Mouse (Mus musculus) lung, embryonic 16.5 days (tissue): ENCODE data around the gene Asic5. TPM values are rescaled to one million over a fixed set of nuclear protein-coding genes. Genes with fewer than 3 reads are reported as not detected.

Experiments
- ATAC-seq: fragments of 200-750 bp; cut with Nextera tagmentation; 2 replicates; pipeline ENCODE4 v1.8.0; 2017; ENCODE audit warnings: low read depth, mild to moderate bottlenecking, moderate library complexity
- H3K27ac ChIP-seq: fragments of 300-500 bp; sonication (generic); 2 replicates; pipeline ENCODE4 v1.5.1; 2014; ENCODE audit warnings: mild to moderate bottlenecking, control low read depth, low read length
- H3K27me3 ChIP-seq: fragments of 300-500 bp; sonication (generic); 2 replicates; pipeline ENCODE4 v1.6.1; 2014; ENCODE audit warnings: low read depth, low read length, mixed read lengths; ENCODE audit not compliant: control insufficient read depth, insufficient read depth
- H3K36me3 ChIP-seq: fragments of 300-500 bp; sonication (generic); 2 replicates; pipeline ENCODE4 v1.6.1; 2014; ENCODE audit warnings: low read length; ENCODE audit not compliant: control insufficient read depth, insufficient read depth
- H3K4me1 ChIP-seq: fragments of 300-500 bp; sonication (generic); replicated peaks from 2 replicates; pipeline ENCODE4 v1.6.1; 2014; ENCODE audit warnings: low read length, mixed read lengths; ENCODE audit not compliant: control insufficient read depth, insufficient read depth
- H3K4me2 ChIP-seq: fragments of 300-500 bp; sonication (generic); 2 replicates; pipeline ENCODE4 v1.6.1; 2014; ENCODE audit warnings: low read depth, low read length, control low read depth
- H3K4me3 ChIP-seq: fragments of 300-500 bp; sonication (generic); 2 replicates; pipeline ENCODE4 v1.5.1; 2014; ENCODE audit warnings: mild to moderate bottlenecking, low read length, control low read depth
- H3K9ac ChIP-seq: fragments of 300-500 bp; sonication (generic); 2 replicates; pipeline ENCODE4 v1.6.1; 2014; ENCODE audit warnings: low read length, control low read depth
- H3K9me3 ChIP-seq: fragments of 300-500 bp; sonication (generic); 2 replicates; pipeline ENCODE4 v1.6.1; 2016; ENCODE audit warnings: low read length; ENCODE audit not compliant: control insufficient read depth
- WGBS: fragments of 180-500 bp; shearing (Covaris S2); extraction: QIAGEN DNeasy Blood & Tissue Kit; methylation state at CpG from one replicate; pipeline ENCODE4 v1.1.7; 2014; 5-methylcytosine and 5-hydroxymethylcytosine counted together
- polyA plus RNA-seq: library from polyadenylated mRNA; unstranded; fragments of >200 nt; fragmentation: Nextera tagmentation; extraction: Ambion mirVana; gene quantifications from 2 replicates; pipeline ENCODE4 v1.2.1, GENCODE M21; 2015

Asic5 gene
- polyA plus RNA-seq, 1 experiment from 2014 or later = not detected

GRCm38 (mm10) chr3:81961336-81961735 is 20.8 kb upstream of the Asic5 start:
- Histone ChIP-seq H3K27me3 (no peaks in the 10 kb centered on the region), H3K4me3 (no peak overlapping the region), H3K9ac (no peak overlapping the region), H3K27ac (no peak overlapping the region), H3K36me3 (no peaks in the 10 kb centered on the region), H3K4me2 (no peak overlapping the region), H3K9me3 (no peaks in the 10 kb centered on the region), H3K4me1 (no peaks in the 10 kb centered on the region)
- ATAC-seq = no peak
- 70% methylated on average over 5 of the region's 5 CpGs for WGBS

DNA sequence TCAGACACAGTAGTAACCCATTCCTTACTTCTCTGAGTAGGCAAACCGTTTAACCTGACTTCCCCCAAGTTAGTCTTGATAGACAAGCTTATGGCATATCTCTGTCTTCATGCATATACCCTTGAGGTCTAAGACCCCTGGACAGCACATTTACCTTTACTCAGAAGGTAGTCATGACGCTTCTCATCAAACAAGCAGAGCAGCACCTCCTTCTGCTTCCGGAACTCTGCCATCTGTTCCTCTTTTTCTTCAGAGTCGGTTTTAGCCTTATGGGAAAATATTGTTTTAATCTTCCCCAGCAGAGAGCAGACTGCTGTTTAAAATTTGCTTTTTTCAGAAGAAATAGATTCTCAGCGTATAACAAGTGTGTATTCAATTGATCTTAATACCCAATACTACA is 18.3 kb upstream of the Asic5 start:
- no peak overlapping the region for H3K9ac ChIP-seq
- H3K4me1 ChIP-seq = no peaks in the 10 kb centered on the region
- 73% methylated on average over 5 of the region's 5 CpGs for WGBS
- no peak for ATAC-seq
- H3K27me3 ChIP-seq = no peaks in the 10 kb centered on the region
- no peaks in the 10 kb centered on the region for H3K36me3 ChIP-seq
- no peak overlapping the region for H3K27ac ChIP-seq
- H3K9me3 ChIP-seq = no peaks in the 10 kb centered on the region
- no peak overlapping the region for H3K4me3 ChIP-seq
- no peak overlapping the region for H3K4me2 ChIP-seq

GRCm38 (mm10) chr3:81964596-81964995 is 17.5 kb upstream of the Asic5 start:
- Histone ChIP-seq H3K27ac (no peak overlapping the region), H3K9ac (no peak overlapping the region), H3K27me3 (no peaks in the 10 kb centered on the region), H3K36me3 (no peaks in the 10 kb centered on the region), H3K9me3 (no peaks in the 10 kb centered on the region), H3K4me1 (no peaks in the 10 kb centered on the region), H3K4me3 (no peak overlapping the region), H3K4me2 (no peak overlapping the region)
- ATAC-seq = no peak
- 60% methylated on average over 3 of the region's 3 CpGs for WGBS

DNA sequence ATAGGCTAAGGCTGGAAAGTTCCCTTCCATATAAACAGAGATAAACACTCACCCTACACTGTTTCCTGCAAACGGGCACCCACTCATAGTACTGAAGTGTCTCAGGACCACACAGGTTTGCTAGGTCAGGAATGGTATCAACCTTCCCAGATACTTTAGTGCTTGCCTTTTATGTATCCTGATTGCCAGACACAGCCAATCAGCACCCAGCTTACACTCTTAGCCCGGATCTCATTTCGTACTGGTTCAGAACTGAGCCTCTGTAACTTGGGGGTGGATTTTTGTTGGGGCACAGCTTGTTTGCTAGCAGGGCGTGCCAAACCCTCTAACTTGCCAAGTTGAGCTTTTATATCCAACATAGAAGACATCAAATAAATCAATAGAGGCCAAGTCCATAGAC is 6.5 kb upstream of the Asic5 start:
- ATAC-seq = peak; percentile 54

GRCm38 (mm10) chr3:81976102-81976501 is 6.0 kb upstream of the Asic5 start, which contains the start of gene Tdo2:
TSS of gene Tdo2 (minus strand) at chr3:81976202.
- Histone ChIP-seq H3K27me3 (no peaks in the 10 kb centered on the region), H3K9me3 (no peaks in the 10 kb centered on the region), H3K27ac (no peak within 1 kb of the TSS), H3K4me3 (no peak within 1 kb of the TSS), H3K4me2 (no peak within 1 kb of the TSS), H3K9ac (no peak within 1 kb of the TSS), H3K36me3 (no peaks in the 10 kb centered on the region), H3K4me1 (peaks cover 3% of the 10 kb centered on the region; the same call in 1 of the 2 replicates)
- no peak for ATAC-seq

More for the DNA sequence above, 6.5 kb upstream of the Asic5 start:
- Histone ChIP-seq H3K36me3 (no peaks in the 10 kb centered on the region), H3K27ac (no peak overlapping the region), H3K9ac (no peak overlapping the region), H3K4me3 (no peak overlapping the region), H3K27me3 (no peaks in the 10 kb centered on the region), H3K9me3 (no peaks in the 10 kb centered on the region), H3K4me2 (no peak overlapping the region), H3K4me1 (peaks cover 3% of the 10 kb centered on the region; the same call in 1 of the 2 replicates)
- 25% methylated on average over 4 of the region's 4 CpGs for WGBS

GRCm38 (mm10) chr3:81981576-81981975 is 514 bp upstream of the Asic5 start:
- 52% methylated on average over 5 of the region's 5 CpGs for WGBS
- Histone ChIP-seq H3K9me3 (no peaks in the 10 kb centered on the region), H3K4me2 (no peak overlapping the region), H3K36me3 (no peaks in the 10 kb centered on the region), H3K27ac (no peak overlapping the region), H3K9ac (no peak overlapping the region), H3K27me3 (no peaks in the 10 kb centered on the region), H3K4me3 (no peak overlapping the region), H3K4me1 (no peaks in the 10 kb centered on the region)
- 0 out of 2 replicates have a peak, but pooled peaks have one; percentile 17 for ATAC-seq

DNA sequence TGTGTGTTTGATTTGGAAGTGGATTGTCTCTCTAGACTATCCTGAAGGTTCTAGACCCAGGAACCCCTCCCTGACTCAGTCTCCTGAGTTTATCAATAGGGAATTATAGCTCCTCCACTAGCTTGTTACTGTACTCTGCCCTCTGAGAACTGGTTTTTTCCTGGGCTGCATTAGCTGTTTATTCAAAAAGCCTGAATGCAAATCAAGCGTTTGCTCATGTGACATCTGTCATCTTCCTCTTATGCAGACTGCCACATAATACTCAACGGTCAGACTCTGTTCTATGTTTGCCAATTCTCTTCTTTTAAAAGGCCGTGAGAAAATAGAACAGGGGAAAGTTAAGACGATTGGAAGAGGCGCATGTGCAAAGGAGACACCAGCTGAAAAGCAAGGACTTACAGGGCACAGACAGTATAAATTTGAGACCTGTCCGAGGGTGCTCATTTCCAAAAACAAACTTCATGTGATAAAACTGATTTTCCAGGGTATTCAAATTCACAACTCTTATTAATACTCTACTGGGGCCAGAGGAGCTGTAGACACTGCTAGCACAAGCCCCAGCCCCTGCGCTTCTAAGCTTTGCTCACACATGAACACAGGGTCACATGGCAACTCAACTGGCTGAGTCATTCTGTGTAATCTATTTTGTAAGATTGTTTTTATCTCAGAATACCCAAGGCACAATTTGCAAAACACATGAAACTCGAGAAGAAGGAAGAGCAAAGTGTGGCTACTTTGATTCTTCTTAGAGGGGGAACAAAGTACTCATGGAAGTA is 1.2 kb downstream of the Asic5 start:
- no peaks in the 10 kb centered on the region for H3K27me3 ChIP-seq
- H3K27ac ChIP-seq = no peak overlapping the region
- H3K9ac ChIP-seq = no peak overlapping the region
- no peaks in the 10 kb centered on the region for H3K9me3 ChIP-seq
- no peak overlapping the region for H3K4me3 ChIP-seq
- WGBS = 70% methylated on average over 8 of the region's 8 CpGs
- H3K36me3 ChIP-seq = no peaks in the 10 kb centered on the region
- H3K4me2 ChIP-seq = no peak overlapping the region
- ATAC-seq = no peak
- H3K4me1 ChIP-seq = no peaks in the 10 kb centered on the region

GRCm38 (mm10) chr3:81985100-81985499 is 3.0 kb downstream of the Asic5 start:
- no peak for ATAC-seq
- no peak overlapping the region for H3K27ac ChIP-seq
- 57% methylated on average over 1 of the region's 1 CpGs for WGBS

GRCm38 (mm10) chr3:81986103-81986502 is 4.0 kb downstream of the Asic5 start:
- H3K27me3 ChIP-seq = no peaks in the 10 kb centered on the region
- H3K9ac ChIP-seq = no peak overlapping the region
- no peaks in the 10 kb centered on the region for H3K9me3 ChIP-seq
- no peak overlapping the region for H3K4me2 ChIP-seq
- H3K36me3 ChIP-seq = no peaks in the 10 kb centered on the region
- ATAC-seq = no peak
- H3K4me1 ChIP-seq = peaks cover 5% of the 10 kb centered on the region
- no peak overlapping the region for H3K27ac ChIP-seq
- H3K4me3 ChIP-seq = no peak overlapping the region
- WGBS = 77% methylated on average over 2 of the region's 2 CpGs

More at GRCm38 (mm10) chr3:81985100-81985499, 3.0 kb downstream of the Asic5 start:
- Histone ChIP-seq H3K9me3 (no peaks in the 10 kb centered on the region), H3K4me1 (peaks cover 5% of the 10 kb centered on the region), H3K4me3 (no peak overlapping the region), H3K36me3 (no peaks in the 10 kb centered on the region), H3K27me3 (no peaks in the 10 kb centered on the region), H3K9ac (no peak overlapping the region), H3K4me2 (no peak overlapping the region)
